Mouse (Mus musculus) heart, embryonic 12.5 days (tissue): ENCODE measurements around the gene Mpz. TPM values are rescaled to one million over a fixed set of nuclear protein-coding genes. Genes with fewer than 3 reads are reported as not detected.

Experiments used
- ATAC-seq: fragments of 200-750 bp; cut with Nextera tagmentation; 2 replicates; pipeline ENCODE4 v1.8.0; 2017; ENCODE audit warnings: moderate TSS enrichment, moderate library complexity; ENCODE audit not compliant: insufficient number of reproducible peaks, low FRiP score
- H3K27ac ChIP-seq: fragments of 300-500 bp; sonication (generic); 2 replicates; pipeline ENCODE4 v1.5.1; 2016; ENCODE audit warnings: mild to moderate bottlenecking, moderate library complexity; ENCODE audit not compliant: poor library complexity, severe bottlenecking
- H3K27me3 ChIP-seq: fragments of 300-500 bp; sonication (generic); replicated peaks from 2 replicates; pipeline ENCODE4 v1.6.1; 2016; ENCODE audit warnings: mild to moderate bottlenecking, moderate library complexity
- H3K36me3 ChIP-seq: fragments of 300-500 bp; sonication (generic); 2 replicates; pipeline ENCODE4 v1.6.1; 2016; ENCODE audit warnings: mild to moderate bottlenecking, moderate library complexity
- H3K4me1 ChIP-seq: fragments of 300-500 bp; sonication (generic); replicated peaks from 2 replicates; pipeline ENCODE4 v1.6.1; 2016; ENCODE audit warnings: mild to moderate bottlenecking
- H3K4me2 ChIP-seq: fragments of 300-500 bp; sonication (generic); 2 replicates; pipeline ENCODE4 v1.6.1; 2016; ENCODE audit warnings: mild to moderate bottlenecking, moderate library complexity
- H3K4me3 ChIP-seq: fragments of 300-500 bp; sonication (generic); 2 replicates; pipeline ENCODE4 v1.5.1; 2016; ENCODE audit warnings: mild to moderate bottlenecking
- H3K9ac ChIP-seq: fragments of 300-500 bp; sonication (generic); 2 replicates; pipeline ENCODE4 v1.6.1; 2016; ENCODE audit warnings: mild to moderate bottlenecking, moderate library complexity
- H3K9me3 ChIP-seq: fragments of 300-500 bp; sonication (generic); replicated peaks from 2 replicates; pipeline ENCODE4 v1.6.1; 2016; ENCODE audit warnings: mild to moderate bottlenecking, moderate library complexity
- WGBS: fragments of 180-500 bp; shearing (Covaris S2); methylation state at CpG from one replicate; pipeline ENCODE4 v1.1.7; 2016; 5-methylcytosine and 5-hydroxymethylcytosine counted together
- polyA plus RNA-seq: library from polyadenylated mRNA; unstranded; fragments of >200 nt; fragmentation: Nextera tagmentation; extraction: Ambion mirVana; gene quantifications from 2 replicates; pipeline ENCODE4 v1.2.1, GENCODE M21; 2016

The Mpz gene
- polyA plus RNA-seq, 1 experiment from 2014 or later = 0.11 TPM

DNA sequence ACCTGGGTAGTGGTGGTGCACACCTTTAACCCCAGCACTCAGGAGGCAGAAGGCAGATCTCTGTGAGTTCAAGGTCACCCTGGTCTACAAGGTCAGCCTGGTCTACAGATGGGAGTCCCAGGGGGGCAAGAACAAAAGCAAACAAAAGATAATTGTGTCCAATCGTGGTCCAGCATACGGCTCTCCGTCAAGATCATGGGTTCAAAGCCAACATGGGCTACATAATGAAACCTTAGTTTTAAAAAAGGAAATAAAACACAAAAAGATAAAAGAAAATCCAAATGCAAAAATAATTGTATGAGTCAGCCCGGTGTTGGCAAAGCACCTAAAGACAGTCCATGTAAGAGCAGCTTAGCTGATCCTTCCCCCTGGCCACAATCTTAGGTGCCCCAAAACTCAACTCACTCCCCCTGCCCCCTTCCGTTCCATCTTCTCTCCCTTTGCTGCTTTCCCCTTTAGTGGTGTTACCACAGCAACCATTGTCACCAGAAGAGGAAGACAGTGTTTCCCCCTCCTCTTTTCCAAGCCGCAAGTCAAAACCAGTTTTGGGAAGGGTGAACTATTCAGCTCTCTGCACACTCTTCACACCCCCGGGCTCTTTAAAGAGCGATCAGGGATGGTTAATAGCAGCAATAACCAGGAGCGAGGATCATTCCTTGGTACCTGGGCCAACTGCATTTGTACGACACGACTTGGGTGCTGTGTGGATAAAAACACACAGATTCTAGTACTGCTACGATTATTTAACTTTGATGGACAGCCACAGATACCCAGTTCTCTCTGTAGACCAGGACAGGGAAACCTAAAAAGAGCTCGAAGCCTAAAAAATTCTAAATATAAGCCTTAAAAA, 37.6 kb downstream of the Mpz start:
- H3K9me3 ChIP-seq = no peaks in the 10 kb centered on the region
- H3K4me3 ChIP-seq = no peak overlapping the region
- ATAC-seq = no peak
- H3K9ac ChIP-seq = no peak overlapping the region
- 75% methylated on average over 13 of the region's 13 CpGs for whole genome bisulfite sequencing
- H3K4me2 ChIP-seq = no peak overlapping the region
- H3K27ac ChIP-seq = peak overlapping the region; percentile 89
- peaks cover 66% of the 10 kb centered on the region for H3K4me1 ChIP-seq
- H3K27me3 ChIP-seq = 0 out of 2 replicates have a peak, but pooled peaks cover 3% of the 10 kb centered on the region
- no peaks in the 10 kb centered on the region for H3K36me3 ChIP-seq

DNA sequence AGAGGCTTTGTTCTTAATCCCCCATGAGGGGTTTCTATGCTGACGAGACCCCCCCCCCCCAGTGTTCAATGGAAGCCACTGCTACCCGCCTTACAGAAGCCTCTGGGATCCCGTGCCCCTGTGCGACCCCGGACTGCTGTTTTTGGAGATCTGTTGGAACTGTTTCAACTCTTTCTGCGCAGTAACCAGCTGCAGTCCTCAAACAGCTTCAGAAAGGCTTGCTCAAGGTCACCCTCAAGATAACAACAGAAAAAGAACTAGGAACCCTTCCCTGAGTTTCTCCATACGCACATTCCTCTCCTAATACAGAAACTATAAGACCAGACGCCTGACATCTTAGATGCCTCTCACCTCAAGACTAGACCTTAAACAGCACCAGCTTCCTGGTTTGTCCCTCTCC, 38.5 kb downstream of the Mpz start:
- Histone ChIP-seq H3K27me3 (0 out of 2 replicates have a peak, but pooled peaks cover 4% of the 10 kb centered on the region), H3K27ac (peak overlapping the region; percentile 89), H3K4me2 (peak overlapping the region; percentile 49), H3K9me3 (no peaks in the 10 kb centered on the region), H3K9ac (peak overlapping the region; percentile 4; the same call in 1 of the 2 replicates), H3K4me1 (peaks cover 66% of the 10 kb centered on the region), H3K36me3 (no peaks in the 10 kb centered on the region), H3K4me3 (no peak overlapping the region)
- peak; percentile 29 for ATAC-seq
- 12% methylated on average over 8 of the region's 8 CpGs for WGBS

DNA sequence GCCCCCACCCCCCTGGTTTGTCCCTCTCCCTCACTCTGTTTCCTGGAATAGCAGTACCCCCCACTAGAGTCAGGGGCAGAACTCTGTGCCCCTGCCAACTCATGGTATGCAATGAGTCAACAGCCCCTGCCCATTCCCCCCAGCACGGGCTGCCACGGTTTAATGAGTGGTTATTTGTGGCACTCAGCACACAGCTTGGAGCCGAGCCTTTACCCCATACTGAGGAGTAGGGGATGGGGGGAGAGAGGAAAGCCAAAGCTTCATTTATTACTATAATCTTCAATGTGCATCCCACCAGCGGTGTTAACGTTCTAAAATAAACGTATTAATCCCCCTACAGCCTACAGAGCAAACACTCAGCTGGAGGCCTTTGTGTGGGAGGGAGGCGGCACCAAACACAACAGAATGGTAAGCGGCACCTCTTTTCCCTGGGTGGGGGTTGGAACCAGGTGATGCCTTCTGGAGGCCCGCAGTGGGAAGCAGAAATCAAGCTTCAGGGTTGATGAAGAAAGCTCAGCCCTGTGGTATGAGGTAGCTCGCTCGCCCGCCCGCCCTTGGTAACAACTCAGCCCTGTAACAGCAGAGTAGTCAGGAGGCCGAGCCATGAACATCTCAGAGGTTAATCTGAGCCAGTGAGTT, 39.1 kb downstream of the Mpz start:
- Histone ChIP-seq H3K27me3 (peaks cover 10% of the 10 kb centered on the region; the same call in 1 of the 2 replicates), H3K4me1 (peaks cover 66% of the 10 kb centered on the region), H3K36me3 (no peaks in the 10 kb centered on the region), H3K9ac (peak overlapping the region; percentile 4; the same call in 1 of the 2 replicates), H3K27ac (peak overlapping the region; percentile 89), H3K4me2 (peak overlapping the region; percentile 49), H3K4me3 (0 out of 2 replicates have a peak overlapping the region, but pooled peaks have one; percentile 2), H3K9me3 (no peaks in the 10 kb centered on the region)
- WGBS = 41% methylated on average over 14 of the region's 14 CpGs
- peak; percentile 57 for ATAC-seq

DNA sequence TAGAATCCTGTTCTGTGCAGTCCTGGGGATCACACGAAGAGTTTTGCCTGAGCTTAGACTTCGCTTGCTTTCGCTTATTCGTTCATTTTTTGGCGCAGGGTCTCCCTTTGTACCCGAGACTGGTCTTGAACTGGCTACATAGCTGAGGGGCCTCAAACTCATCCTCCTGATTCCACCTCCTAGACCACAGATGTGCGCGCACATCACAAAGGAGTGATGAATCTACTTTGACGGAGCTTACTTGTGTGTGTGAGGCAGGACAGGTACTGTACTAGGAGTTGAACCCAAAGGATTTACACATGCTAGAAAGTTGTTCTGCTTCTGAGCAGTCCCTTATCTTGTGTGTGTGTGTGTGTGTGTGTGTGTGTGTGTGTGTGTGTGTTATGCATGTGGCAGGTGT, 40.3 kb downstream of the Mpz start:
- Histone ChIP-seq H3K4me1 (peaks cover 67% of the 10 kb centered on the region), H3K4me2 (no peak overlapping the region), H3K27me3 (peaks cover 19% of the 10 kb centered on the region; the same call in 1 of the 2 replicates), H3K4me3 (no peak overlapping the region), H3K36me3 (no peaks in the 10 kb centered on the region), H3K27ac (no peak overlapping the region), H3K9ac (no peak overlapping the region), H3K9me3 (no peaks in the 10 kb centered on the region)
- 92% methylated on average over 9 of the region's 9 CpGs for WGBS
- ATAC-seq = no peak

DNA sequence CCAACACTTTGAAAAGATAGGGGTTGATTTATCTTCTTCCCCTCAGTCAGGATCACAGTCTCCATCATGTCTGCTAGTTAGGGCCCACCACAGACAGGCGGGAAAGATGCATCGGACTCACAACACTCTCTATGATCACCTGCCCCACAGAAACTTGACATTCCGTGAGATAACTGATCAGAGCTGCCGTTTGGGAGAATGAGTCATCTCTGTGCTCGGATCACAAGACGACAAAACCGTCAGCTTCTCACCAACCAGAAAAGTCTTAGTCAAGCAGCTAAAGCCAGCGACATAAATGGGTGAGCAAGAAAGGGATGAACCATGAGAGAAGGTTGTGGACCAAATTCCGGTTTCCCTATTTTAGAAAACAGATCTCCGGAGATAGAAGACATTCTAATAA, 41.8 kb downstream of the Mpz start:
- H3K9ac ChIP-seq = no peak overlapping the region
- H3K4me1 ChIP-seq = peaks cover 59% of the 10 kb centered on the region
- H3K4me3 ChIP-seq = no peak overlapping the region
- H3K9me3 ChIP-seq = no peaks in the 10 kb centered on the region
- 36% methylated on average over 10 of the region's 10 CpGs for WGBS
- no peak overlapping the region for H3K27ac ChIP-seq
- no peaks in the 10 kb centered on the region for H3K36me3 ChIP-seq
- H3K27me3 ChIP-seq = peaks cover 21% of the 10 kb centered on the region; the same call in 1 of the 2 replicates
- no peak overlapping the region for H3K4me2 ChIP-seq
- no peak for ATAC-seq

DNA sequence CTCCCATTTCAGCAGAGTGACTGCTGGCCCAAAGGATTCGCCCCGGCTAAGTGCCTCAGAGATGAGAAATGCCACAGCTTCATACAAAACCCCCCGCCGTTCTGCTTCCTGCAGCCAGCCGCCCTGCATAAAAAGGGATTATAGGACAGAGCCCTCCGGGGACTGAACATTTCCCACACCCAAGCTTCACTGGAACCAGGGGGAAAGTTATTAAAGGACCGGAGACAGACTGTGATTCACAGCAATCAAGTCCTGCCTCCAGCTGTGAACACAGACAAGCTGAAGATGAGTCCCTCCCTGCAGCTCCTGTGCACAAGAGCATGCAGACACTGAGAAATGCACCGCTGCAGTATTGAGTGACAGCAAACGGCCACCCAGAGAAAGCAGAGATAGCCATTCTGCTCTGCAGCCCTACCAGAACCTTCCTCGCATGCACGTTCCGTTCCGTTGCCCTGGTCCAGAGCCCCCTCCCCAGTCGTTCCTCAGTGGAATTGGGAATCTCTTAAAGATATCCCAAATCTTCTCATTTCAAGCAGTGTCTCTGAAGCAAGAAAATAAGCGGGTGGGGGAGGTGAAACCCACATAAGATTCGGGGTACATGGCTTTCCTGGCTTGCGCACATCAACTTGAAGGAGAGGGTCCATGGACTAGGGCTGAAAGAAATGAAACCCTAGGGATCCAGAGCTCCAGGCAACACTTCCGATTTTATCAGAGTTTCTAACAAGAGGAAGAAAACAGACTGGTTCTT, 42.8 kb downstream of the Mpz start:
- H3K36me3 ChIP-seq = no peaks in the 10 kb centered on the region
- 7% methylated on average over 18 of the region's 18 CpGs for WGBS
- H3K4me1 ChIP-seq = peaks cover 56% of the 10 kb centered on the region
- H3K9ac ChIP-seq = peak overlapping the region; percentile 26
- no peak overlapping the region for H3K27ac ChIP-seq
- peaks cover 24% of the 10 kb centered on the region; the same call in 1 of the 2 replicates for H3K27me3 ChIP-seq
- H3K4me2 ChIP-seq = peak overlapping the region; percentile 98
- ATAC-seq = no peak
- H3K9me3 ChIP-seq = no peaks in the 10 kb centered on the region
- H3K4me3 ChIP-seq = peak overlapping the region; percentile 26

DNA sequence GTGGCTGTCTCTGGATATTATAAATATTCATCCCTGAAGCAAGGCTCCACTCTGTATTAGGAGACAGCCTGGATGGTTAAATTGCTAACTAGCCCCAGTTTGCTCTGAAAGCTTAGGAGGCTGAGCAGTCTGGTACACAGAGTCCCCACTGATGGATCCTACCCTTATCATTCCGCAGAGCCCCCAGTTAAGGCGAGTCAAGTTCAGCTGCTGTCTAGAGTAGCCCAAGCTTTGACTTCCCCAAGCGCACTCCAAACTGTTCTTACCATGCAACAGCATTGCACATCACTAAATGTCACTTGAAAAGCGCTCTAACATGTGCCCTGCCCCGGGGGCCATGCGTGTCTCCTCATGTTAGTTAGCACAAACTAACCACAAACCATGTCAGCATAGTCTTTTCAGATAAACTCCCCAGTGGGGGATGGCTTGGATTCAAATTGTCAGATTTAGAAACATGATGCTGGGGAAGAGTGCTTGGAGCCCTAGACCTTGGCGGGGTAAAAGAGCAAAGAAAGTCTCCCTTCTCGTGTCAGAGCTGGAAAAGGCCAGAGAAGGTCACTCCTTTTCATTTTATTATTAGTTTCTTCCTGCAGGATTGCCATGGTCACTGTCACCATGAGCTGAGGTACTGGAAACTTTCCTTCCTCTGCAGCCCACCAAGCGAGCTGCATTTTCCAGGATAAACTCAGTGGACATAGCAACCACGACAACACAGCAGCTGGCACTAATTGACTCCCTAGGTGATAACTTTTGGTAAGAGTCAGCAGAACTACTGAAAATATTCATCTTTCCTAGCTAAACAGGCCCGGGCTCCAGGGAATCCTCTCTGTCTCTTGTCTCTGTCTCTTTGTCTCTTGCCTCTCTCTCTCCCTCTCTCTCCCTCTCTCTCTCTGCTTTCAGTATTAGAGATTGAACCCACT, 43.7 kb downstream of the Mpz start:
- H3K9ac ChIP-seq = peak overlapping the region; percentile 26; the same call in 1 of the 2 replicates
- H3K4me2 ChIP-seq = peak overlapping the region; percentile 98
- no peak overlapping the region for H3K4me3 ChIP-seq
- no peak overlapping the region for H3K27ac ChIP-seq
- H3K36me3 ChIP-seq = no peaks in the 10 kb centered on the region
- no peaks in the 10 kb centered on the region for H3K9me3 ChIP-seq
- ATAC-seq = no peak
- H3K4me1 ChIP-seq = peaks cover 47% of the 10 kb centered on the region
- H3K27me3 ChIP-seq = peaks cover 24% of the 10 kb centered on the region
- WGBS = 31% methylated on average over 11 of the region's 11 CpGs

DNA sequence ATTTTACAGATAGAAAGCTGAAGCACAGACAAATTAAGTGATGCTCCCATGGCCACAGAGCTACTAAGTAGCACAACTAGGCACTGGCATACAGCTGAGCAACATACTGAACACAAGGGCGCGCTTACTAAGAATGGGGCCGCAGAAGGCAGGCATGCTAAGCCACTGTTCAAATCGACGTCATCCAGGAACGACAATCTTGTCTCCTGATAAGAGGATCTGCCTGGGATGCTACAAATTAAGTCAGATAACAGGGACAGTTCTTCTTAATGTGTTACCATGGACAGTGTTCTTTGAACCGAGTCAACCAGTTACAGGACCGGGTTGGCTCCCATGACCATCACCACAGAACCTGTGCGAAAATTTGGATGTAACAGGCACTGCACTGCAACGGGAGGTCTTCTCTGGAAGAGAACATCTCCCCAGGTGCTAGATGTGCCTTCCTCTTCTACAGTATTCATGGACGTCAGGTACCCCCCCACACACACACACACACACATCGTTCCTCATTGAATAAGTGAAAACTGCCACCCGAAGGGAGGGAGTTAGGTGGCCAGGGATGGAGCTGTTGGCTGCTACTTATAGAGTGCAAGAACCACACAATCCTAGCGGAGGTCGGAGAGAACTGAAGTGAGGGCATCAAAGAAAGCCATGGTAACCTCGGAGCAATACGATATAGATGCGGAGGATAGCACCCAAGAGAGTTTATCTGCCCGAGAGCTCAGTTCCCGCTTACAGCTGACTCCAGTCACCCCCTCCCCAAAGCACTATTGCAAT, 44.7 kb downstream of the Mpz start:
- H3K9me3 ChIP-seq = no peaks in the 10 kb centered on the region
- peaks cover 38% of the 10 kb centered on the region for H3K4me1 ChIP-seq
- H3K27ac ChIP-seq = peak overlapping the region; percentile 60; the same call in 1 of the 2 replicates
- H3K9ac ChIP-seq = peak overlapping the region; percentile 86
- H3K27me3 ChIP-seq = peaks cover 24% of the 10 kb centered on the region
- 7% methylated on average over 20 of the region's 20 CpGs for WGBS
- H3K4me3 ChIP-seq = peak overlapping the region; percentile 74
- no peak; the same call in 1 of the 2 replicates for ATAC-seq
- peak overlapping the region; percentile 98 for H3K4me2 ChIP-seq
- no peaks in the 10 kb centered on the region for H3K36me3 ChIP-seq

DNA sequence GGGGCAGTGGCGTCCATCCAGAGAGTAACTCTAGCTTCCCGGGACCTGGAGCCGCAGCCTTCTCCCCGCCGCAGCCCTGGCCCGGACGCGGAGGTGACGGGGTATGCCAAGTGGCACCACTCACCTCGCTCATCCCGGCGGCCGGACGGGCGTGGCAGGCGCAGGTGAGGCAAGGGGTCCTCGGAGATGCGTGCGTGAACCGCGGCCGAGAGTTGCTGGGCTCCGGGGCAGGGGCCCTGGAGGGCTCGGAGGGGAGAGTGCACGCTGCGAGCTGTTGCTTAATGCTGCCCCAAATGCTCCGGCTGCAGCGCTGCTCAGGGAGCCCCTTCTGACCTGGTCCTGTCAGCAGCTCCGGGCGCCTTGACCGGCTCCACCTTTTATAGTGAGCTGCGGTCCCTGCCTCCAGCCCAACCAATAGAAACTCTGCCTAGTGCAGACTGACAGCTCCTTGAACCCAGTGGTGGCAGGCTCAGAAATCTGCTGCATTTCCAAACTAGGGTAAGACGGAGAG, 45.4 kb downstream of the Mpz start, which contains the start of gene Pcp4l1:
Gene Pcp4l1 (minus strand): TSS at position 382 of the 511 bp plus-strand sequence.
- Histone ChIP-seq H3K9me3 (no peaks in the 10 kb centered on the region), H3K27ac (peak within 1 kb of the TSS; percentile 60; the same call in 1 of the 2 replicates), H3K4me3 (peak within 1 kb of the TSS; percentile 74), H3K36me3 (no peaks in the 10 kb centered on the region), H3K4me1 (peaks cover 36% of the 10 kb centered on the region), H3K9ac (peak within 1 kb of the TSS; percentile 86), H3K27me3 (peaks cover 24% of the 10 kb centered on the region), H3K4me2 (peak within 1 kb of the TSS; percentile 98)
- ATAC-seq = peak; percentile 86
- WGBS = under 1% methylated on average over 33 of the region's 33 CpGs
